Mouse (Mus musculus) gastrocnemius, adult 2 months (tissue): ENCODE results near the gene Gm20388. TPM values are rescaled to one million over a fixed set of nuclear protein-coding genes. Genes with fewer than 3 reads are reported as not detected.
A peak's percentile ranks its signal among the peaks of the same experiment; 100 is the strongest.
"Not testable (repeated sequence)": the region's sequence is repeated elsewhere in the genome, so short reads cannot be mapped to it uniquely, and the experiment has no call there.

Source experiments
- DNase-seq: peaks from one replicate; pipeline ENCODE4 v3.0.0; 2022
- H3K27ac ChIP-seq: fragments of 200-600 bp; 2 replicates; pipeline ENCODE4 v1.8.1; 2022; ENCODE audit warnings: mild to moderate bottlenecking
- H3K4me3 ChIP-seq: fragments of 200-600 bp; 2 replicates; pipeline ENCODE4 v1.8.1; 2022; ENCODE audit warnings: mild to moderate bottlenecking, moderate library complexity
- CTCF ChIP-seq: fragments of 200-600 bp; IDR thresholded peaks from 2 replicates; pipeline ENCODE4 v1.8.1; 2022; ENCODE audit warnings: antibody characterized with exemption, mild to moderate bottlenecking, moderate library complexity
- intact Hi-C: fragments of 180-260 bp; cut with DNase I; formaldehyde crosslinking; loops from one replicate; pipeline ENCODE4 v1.15.1; 2025
- total RNA-seq, 2 experiments: library from RNA; stranded (reverse); gene quantifications; 2 replicates each; pipeline ENCODE4 v1.2.3; 2021

Gm20388 gene
- total RNA-seq, 2 experiments from 2014 or later: 6.1 to 15.0 TPM

- H3K4me3 ChIP-seq, intact Hi-C loops, H3K27ac ChIP-seq, DNase-seq: not testable (repeated sequence)
Observed at GRCm38 (mm10) chr8:123623523-123623922, 3712.9 kb downstream of the Gm20388 start.

- no peak overlapping the region for H3K27ac ChIP-seq
- TF ChIP-seq CTCF: no peak
- DNase-seq: no peak
- intact Hi-C loops: no loop called here
- H3K4me3 ChIP-seq: no peak overlapping the region
Observed at GRCm38 (mm10) chr8:123624274-123624673, 3713.6 kb downstream of the Gm20388 start.

DNA sequence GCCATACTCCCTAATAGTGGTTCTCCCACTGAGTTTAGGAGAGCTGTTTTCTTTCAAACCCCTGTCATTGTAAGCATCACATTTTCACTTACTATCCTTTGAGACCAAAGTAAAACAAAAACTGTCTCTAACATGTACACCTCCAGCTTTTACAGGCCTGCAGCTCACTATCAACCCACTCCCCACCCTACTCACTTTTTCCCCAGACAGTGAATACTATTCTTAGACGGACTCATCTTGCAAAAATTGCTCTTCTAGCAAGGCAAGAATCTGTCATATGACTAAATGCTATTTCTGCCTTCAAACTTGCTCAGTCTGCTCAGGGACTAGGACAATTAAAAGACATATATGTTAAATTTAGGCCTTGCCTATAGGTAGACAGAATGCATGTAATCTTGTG is 3714.1 kb downstream of the Gm20388 start:
- no peak for DNase-seq
- intact Hi-C loops: no loop called here
- no peak for TF ChIP-seq CTCF

DNA sequence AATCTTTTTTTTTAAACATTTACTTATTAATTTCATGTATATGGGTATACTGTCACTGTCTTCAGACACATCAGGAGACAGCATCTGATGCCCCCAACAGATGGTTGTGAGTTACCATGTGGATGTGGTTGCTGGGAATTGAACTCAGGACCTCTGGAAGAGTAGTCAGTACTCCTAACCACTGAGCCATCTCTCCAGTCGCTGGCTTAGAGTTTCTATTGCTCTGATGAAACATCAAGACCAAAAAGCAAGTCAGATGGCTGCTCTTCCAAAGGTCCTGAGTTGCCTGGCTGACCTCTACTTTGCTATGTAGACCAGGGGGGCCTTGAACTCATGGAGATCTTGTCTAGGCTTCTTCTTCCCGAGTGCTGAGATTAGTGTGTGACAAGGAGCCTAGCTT is 3715.1 kb downstream of the Gm20388 start:
- intact Hi-C loops: no loop called here
- no peak for TF ChIP-seq CTCF
- no peak for DNase-seq
- Histone ChIP-seq H3K27ac (no peak overlapping the region), H3K4me3 (no peak overlapping the region)

More for the DNA sequence above, 3714.1 kb downstream of the Gm20388 start:
- no peak overlapping the region for H3K27ac ChIP-seq
- H3K4me3 ChIP-seq: no peak overlapping the region

- intact Hi-C loops: no loop called here
- no peak for DNase-seq
- Histone ChIP-seq H3K27ac (no peak overlapping the region), H3K4me3 (no peak overlapping the region)
- no peak for TF ChIP-seq CTCF
Observed at GRCm38 (mm10) chr8:123627410-123628147, 3716.9 kb downstream of the Gm20388 start.

- DNase-seq: peak; percentile 40
- Histone ChIP-seq H3K4me3 (peak overlapping the region; percentile 66), H3K27ac (no peak overlapping the region)
- intact Hi-C loops: no loop called here
- TF ChIP-seq CTCF: peak; percentile 88
Observed at GRCm38 (mm10) chr8:123628253-123628967, 3717.8 kb downstream of the Gm20388 start.

- intact Hi-C loops: no loop called here
- H3K27ac ChIP-seq: no peak overlapping the region
- H3K4me3 ChIP-seq: peak overlapping the region; percentile 66
- DNase-seq: peak; percentile 71
- TF ChIP-seq CTCF: peak; percentile 79
Observed at GRCm38 (mm10) chr8:123628968-123629755, 3718.5 kb downstream of the Gm20388 start.

DNA sequence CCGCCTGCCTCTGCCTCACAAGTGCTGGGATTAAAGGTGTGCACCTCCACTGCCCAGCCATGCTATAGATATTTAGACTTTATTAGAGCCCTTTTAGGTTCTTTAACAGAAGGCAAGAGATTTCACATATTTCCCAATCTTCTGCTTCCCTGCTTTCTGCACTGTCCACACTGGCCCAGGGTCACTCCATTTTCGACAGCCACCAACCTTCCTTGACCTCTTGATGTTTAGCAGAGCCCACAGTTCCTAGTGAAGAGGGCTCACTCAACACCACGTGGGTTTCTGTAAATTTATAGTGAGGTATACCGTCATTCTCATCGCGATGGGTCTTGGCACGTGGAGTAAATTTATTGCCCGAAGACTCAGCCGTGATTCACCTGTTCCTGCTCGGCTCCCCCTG is 3719.4 kb downstream of the Gm20388 start:
- intact Hi-C loops: no loop called here
- no peak for DNase-seq
- H3K27ac ChIP-seq: no peak overlapping the region
- no peak for TF ChIP-seq CTCF
- H3K4me3 ChIP-seq: no peak overlapping the region

DNA sequence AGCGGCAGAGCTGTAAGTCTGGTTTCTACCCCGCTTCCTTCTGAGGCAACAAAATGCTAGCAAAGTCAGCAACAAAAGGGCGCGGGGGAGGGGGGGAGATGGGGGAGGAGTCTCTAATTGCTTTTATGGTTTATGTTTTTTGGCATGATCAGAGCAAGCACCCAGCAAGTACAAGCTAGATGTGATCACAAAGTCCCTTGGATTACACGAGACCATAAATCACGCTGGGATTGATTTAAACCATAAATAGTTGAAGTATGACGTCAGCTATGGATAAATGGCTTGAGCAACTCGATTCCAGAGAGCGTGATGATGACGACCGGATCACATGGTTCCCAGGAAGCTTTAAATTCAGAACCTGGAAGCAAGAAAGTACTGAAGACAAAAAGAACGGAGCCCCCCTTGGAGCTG is 3720.2 kb downstream of the Gm20388 start:
- H3K4me3 ChIP-seq: no peak overlapping the region
- TF ChIP-seq CTCF: no peak
- H3K27ac ChIP-seq: no peak overlapping the region
- no peak for DNase-seq
- intact Hi-C loops: no loop called here

GRCm38 (mm10) chr8:123631746-123632145 is 3721.1 kb downstream of the Gm20388 start:
- H3K27ac ChIP-seq, H3K4me3 ChIP-seq, DNase-seq, intact Hi-C loops: not testable (repeated sequence)

DNA sequence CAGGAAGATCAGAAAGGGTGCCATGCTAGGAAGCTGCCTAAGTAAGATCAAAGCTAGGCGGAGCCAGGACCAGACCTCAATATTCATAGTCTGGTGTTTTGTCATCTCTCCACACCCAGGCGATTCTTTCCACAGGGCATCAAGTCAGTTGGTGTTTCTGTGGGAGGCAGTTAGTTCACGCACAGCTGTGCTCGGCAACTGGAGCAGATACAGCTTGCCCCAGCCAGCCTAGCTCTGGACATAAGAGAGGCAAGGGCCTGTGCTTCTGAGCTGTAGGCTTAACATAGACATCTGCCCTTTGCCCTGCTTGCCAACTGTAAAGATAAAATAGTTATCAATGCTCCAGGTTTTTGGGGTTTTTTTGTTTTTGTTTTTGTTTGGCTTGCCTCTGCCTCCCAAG is 3721.6 kb downstream of the Gm20388 start:
- no peak for TF ChIP-seq CTCF
- Histone ChIP-seq H3K27ac (no peak overlapping the region), H3K4me3 (no peak overlapping the region)
- intact Hi-C loops: no loop called here
- no peak for DNase-seq

GRCm38 (mm10) chr8:123633801-123634200 is 3723.2 kb downstream of the Gm20388 start:
- no peak for TF ChIP-seq CTCF
- H3K27ac ChIP-seq: peak overlapping the region; percentile 31; the same call in 1 of the 2 replicates
- H3K4me3 ChIP-seq: no peak overlapping the region
- intact Hi-C loops: no loop called here
- no peak for DNase-seq
